Mouse (Mus musculus): Measurements from ENCODE around the gene Il20rb. TPM values are rescaled to one million over a fixed set of nuclear protein-coding genes. Genes with fewer than 3 reads are reported as not detected.

The Il20rb gene
- polyA plus RNA-seq, 1 experiment from 2014 or later, result 0.65 TPM

- whole genome bisulfite sequencing, result 78% methylated on average over 2 of the region's 2 CpGs
These were observed 55.7 kb downstream of the Il20rb start for GRCm38 (mm10) chr9:100430911-100431310.

GRCm38 (mm10) chr9:100419644-100420043 is 66.9 kb downstream of the Il20rb start:
- WGBS, result 55% methylated on average over 8 of the region's 8 CpGs
- no peak overlapping the region for H3K4me2 ChIP-seq
- H3K4me1 ChIP-seq (replicated peaks), result peaks cover 3% of the 10 kb centered on the region; the same call in 1 of the 2 replicates
- H3K9ac ChIP-seq, result no peak overlapping the region
- H3K27ac ChIP-seq (ENCODE audit: poor library complexity, severe bottlenecking), result no peak overlapping the region
- no peak for ATAC-seq (ENCODE audit: insufficient number of reproducible peaks, low FRiP score)
- H3K36me3 ChIP-seq, result no peaks in the 10 kb centered on the region
- H3K4me3 ChIP-seq, result no peak overlapping the region
- H3K9me3 ChIP-seq (replicated peaks), result no peaks in the 10 kb centered on the region
- no peaks in the 10 kb centered on the region for H3K27me3 ChIP-seq (replicated peaks)

More at GRCm38 (mm10) chr9:100430911-100431310, 55.7 kb downstream of the Il20rb start:
- Histone ChIP-seq H3K36me3 (no peaks in the 10 kb centered on the region), H3K27me3 (replicated peaks) (no peaks in the 10 kb centered on the region), H3K9me3 (replicated peaks) (no peaks in the 10 kb centered on the region), H3K4me3 (no peak overlapping the region), H3K9ac (no peak overlapping the region), H3K27ac (ENCODE audit: poor library complexity, severe bottlenecking) (no peak overlapping the region), H3K4me2 (no peak overlapping the region), H3K4me1 (replicated peaks) (no peaks in the 10 kb centered on the region)
- ATAC-seq (ENCODE audit: insufficient number of reproducible peaks, low FRiP score), result no peak

GRCm38 (mm10) chr9:100419103-100419502 is 67.5 kb downstream of the Il20rb start:
- Histone ChIP-seq H3K4me1 (replicated peaks) (peaks cover 3% of the 10 kb centered on the region; the same call in 1 of the 2 replicates), H3K36me3 (no peaks in the 10 kb centered on the region), H3K4me3 (no peak overlapping the region), H3K4me2 (no peak overlapping the region), H3K9ac (no peak overlapping the region), H3K9me3 (replicated peaks) (no peaks in the 10 kb centered on the region), H3K27ac (ENCODE audit: poor library complexity, severe bottlenecking) (no peak overlapping the region), H3K27me3 (replicated peaks) (no peaks in the 10 kb centered on the region)
- ATAC-seq (ENCODE audit: insufficient number of reproducible peaks, low FRiP score), result no peak
- WGBS, result 80% methylated on average over 8 of the region's 8 CpGs

GRCm38 (mm10) chr9:100416756-100417155 is 69.8 kb downstream of the Il20rb start:
- no peaks in the 10 kb centered on the region for H3K9me3 ChIP-seq (replicated peaks)
- no peak overlapping the region for H3K27ac ChIP-seq (ENCODE audit: poor library complexity, severe bottlenecking)
- H3K4me3 ChIP-seq, result no peak overlapping the region
- no peaks in the 10 kb centered on the region for H3K36me3 ChIP-seq
- peaks cover 3% of the 10 kb centered on the region; the same call in 1 of the 2 replicates for H3K4me1 ChIP-seq (replicated peaks)
- 52% methylated on average over 1 of the region's 1 CpGs for WGBS
- ATAC-seq (ENCODE audit: insufficient number of reproducible peaks, low FRiP score), result no peak
- H3K4me2 ChIP-seq, result no peak overlapping the region
- no peak overlapping the region for H3K9ac ChIP-seq
- no peaks in the 10 kb centered on the region for H3K27me3 ChIP-seq (replicated peaks)

- Histone ChIP-seq H3K4me1 (replicated peaks) (peaks cover 3% of the 10 kb centered on the region; the same call in 1 of the 2 replicates), H3K27me3 (replicated peaks) (no peaks in the 10 kb centered on the region), H3K4me3 (no peak overlapping the region), H3K4me2 (no peak overlapping the region), H3K9ac (no peak overlapping the region), H3K36me3 (no peaks in the 10 kb centered on the region), H3K9me3 (replicated peaks) (no peaks in the 10 kb centered on the region), H3K27ac (ENCODE audit: poor library complexity, severe bottlenecking) (no peak overlapping the region)
- ATAC-seq (ENCODE audit: insufficient number of reproducible peaks, low FRiP score), result no peak
- 79% methylated on average over 6 of the region's 6 CpGs for WGBS
These were observed 70.3 kb downstream of the Il20rb start for GRCm38 (mm10) chr9:100416299-100416698.

- H3K27ac ChIP-seq (ENCODE audit: poor library complexity, severe bottlenecking), result no peak overlapping the region
- no peaks in the 10 kb centered on the region for H3K27me3 ChIP-seq (replicated peaks)
- ATAC-seq (ENCODE audit: insufficient number of reproducible peaks, low FRiP score), result no peak
- H3K4me3 ChIP-seq, result no peak overlapping the region
- H3K4me2 ChIP-seq, result no peak overlapping the region
- H3K36me3 ChIP-seq, result no peaks in the 10 kb centered on the region
- 49% methylated on average over 7 of the region's 7 CpGs for WGBS
- H3K9ac ChIP-seq, result no peak overlapping the region
- H3K9me3 ChIP-seq (replicated peaks), result no peaks in the 10 kb centered on the region
- H3K4me1 ChIP-seq (replicated peaks), result peaks cover 3% of the 10 kb centered on the region; the same call in 1 of the 2 replicates
These were observed 71.1 kb downstream of the Il20rb start for GRCm38 (mm10) chr9:100415328-100415979.

Other genes with a start within 250 kb of the Il20rb start
- 59.4 and 64.1 TPM in 2 replicates for gene Nck1, start 59.3 kb upstream of the Il20rb start, polyA plus RNA-seq (2016; fragmentation: Nextera tagmentation; extraction: Ambion mirVana)
- 8.3 and 9.6 TPM in 2 replicates for gene Slc35g2, start 84.3 kb upstream of the Il20rb start, polyA plus RNA-seq (2016; fragmentation: Nextera tagmentation; extraction: Ambion mirVana)
- gene Stag1, start 111.0 kb upstream of the Il20rb start, polyA plus RNA-seq (2016; fragmentation: Nextera tagmentation; extraction: Ambion mirVana), result 38.6 and 39.0 TPM in 2 replicates